Mouse (Mus musculus) bone marrow, adult 2 months (tissue): ENCODE results near the gene Adgrl3. TPM values are rescaled to one million over a fixed set of nuclear protein-coding genes. Genes with fewer than 3 reads are reported as not detected.

Experiments used
- H3K27ac ChIP-seq: fragments of 200-500 bp; 2 replicates; pipeline ENCODE4 v1.5.1; 2012; ENCODE audit warnings: low read depth, mild to moderate bottlenecking, control low read depth, inconsistent platforms, low read length; ENCODE audit not compliant: control insufficient read depth, poor library complexity, insufficient read depth
- H3K4me1 ChIP-seq: fragments of 200-500 bp; 2 replicates; pipeline ENCODE4 v1.6.1; 2011; ENCODE audit warnings: low read length; ENCODE audit not compliant: control insufficient read depth, insufficient read depth
- H3K4me3 ChIP-seq: fragments of 200-500 bp; replicated peaks from 2 replicates; pipeline ENCODE3; 2011; ENCODE audit warnings: mild to moderate bottlenecking, low read depth, low read length, control low read depth; ENCODE audit not compliant: control insufficient read depth
- CTCF ChIP-seq: fragments of 200-500 bp; IDR thresholded peaks from 2 replicates; pipeline ENCODE4 v1.5.1; 2011; ENCODE audit warnings: low read length, control low read depth; ENCODE audit not compliant: control insufficient read depth, insufficient read depth
- POLR2A ChIP-seq: fragments of 200-500 bp; IDR thresholded peaks from 2 replicates; pipeline ENCODE4 v1.6.1; 2011; ENCODE audit warnings: low read depth, mild to moderate bottlenecking, control low read depth, low read length, borderline replicate concordance; ENCODE audit not compliant: control insufficient read depth
- WGBS: fragments of 180-500 bp; shearing (Covaris S2); methylation state at CpG from one replicate; pipeline ENCODE4 v1.1.7; 2018; 5-methylcytosine and 5-hydroxymethylcytosine counted together
- polyA plus RNA-seq: library from polyadenylated mRNA; stranded (reverse); fragments of >200 nt; gene quantifications from 2 replicates; pipeline ENCODE4 v1.2.4, GENCODE M21; 2011; ENCODE audit warnings: low replicate concordance; ENCODE audit not compliant: missing spikeins, insufficient read depth, insufficient read length

The Adgrl3 gene
- polyA plus RNA-seq, 1 experiment: not detected

DNA sequence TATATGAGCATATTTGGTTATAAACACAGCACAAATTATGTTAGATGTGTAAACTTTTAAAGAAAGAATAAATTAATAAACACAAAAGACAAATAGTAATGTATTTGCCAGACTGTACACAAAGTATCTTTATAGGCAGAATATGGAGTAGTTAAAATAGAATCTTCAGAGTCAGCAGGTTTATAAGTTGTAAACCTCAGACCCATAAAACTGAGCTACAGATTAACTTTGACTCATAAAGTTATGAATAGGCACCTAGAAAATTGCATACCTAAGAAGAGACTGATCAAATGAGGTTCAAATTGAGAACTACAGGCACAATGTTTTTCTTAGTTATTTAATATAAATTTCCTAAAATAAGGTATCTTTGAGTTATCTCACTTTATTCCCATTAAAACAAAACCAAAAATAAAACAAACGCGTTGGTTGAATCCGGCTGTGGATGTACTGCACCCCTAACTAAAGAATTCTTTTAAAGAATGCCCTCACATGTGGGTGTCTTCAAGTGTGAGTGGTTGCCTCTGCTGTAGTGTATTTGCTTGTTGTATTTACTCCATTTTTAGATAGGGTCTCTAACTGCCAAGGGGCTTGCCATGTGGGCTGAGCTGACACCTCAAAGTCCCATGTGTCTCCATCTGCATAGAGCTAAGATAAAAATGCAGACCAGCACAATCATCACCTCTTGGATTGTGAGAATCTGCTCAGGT is 297.6 kb downstream of the Adgrl3 start:
- Histone ChIP-seq H3K4me3 (no peak overlapping the region), H3K4me1 (no peaks in the 10 kb centered on the region), H3K27ac (no peak overlapping the region)
- 88% methylated on average over 3 of the region's 3 CpGs for WGBS
- TF ChIP-seq POLR2A: no peak
- TF ChIP-seq CTCF: no peak

DNA sequence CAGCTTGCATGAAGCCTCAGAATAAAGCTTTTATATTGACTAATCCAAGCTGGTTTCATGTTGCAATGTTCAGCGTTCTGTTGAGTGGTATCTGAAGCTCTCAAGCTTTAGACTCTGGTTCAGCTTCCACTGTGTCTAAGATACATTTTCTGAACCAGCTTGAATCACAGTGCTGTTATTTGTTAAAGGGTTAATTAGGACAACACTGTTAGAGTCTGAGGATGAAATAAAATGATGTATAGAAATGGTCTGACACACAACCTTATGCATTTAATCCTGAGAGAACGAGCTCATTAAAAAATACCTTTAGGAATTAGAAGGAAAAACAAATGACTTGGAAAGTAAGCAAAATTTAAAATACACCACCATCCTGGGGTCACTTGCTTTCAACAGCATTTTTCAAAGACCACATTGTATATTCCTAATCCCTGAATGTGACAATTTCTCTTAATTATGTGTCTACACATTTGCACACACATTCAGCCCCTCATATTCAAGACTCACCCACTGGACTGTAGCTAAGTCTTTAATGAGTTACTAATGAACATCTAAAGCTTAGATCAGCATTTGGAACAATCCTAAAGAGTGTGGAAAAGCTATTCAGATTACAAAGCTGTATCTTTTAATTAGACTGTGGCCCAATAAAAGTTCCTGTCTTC is 301.5 kb downstream of the Adgrl3 start:
- TF ChIP-seq POLR2A (no peak), CTCF (no peak)
- no peaks in the 10 kb centered on the region for H3K4me1 ChIP-seq
- no peak overlapping the region for H3K4me3 ChIP-seq
- no peak overlapping the region for H3K27ac ChIP-seq
- 80% methylated on average over 2 of the region's 2 CpGs for WGBS

DNA sequence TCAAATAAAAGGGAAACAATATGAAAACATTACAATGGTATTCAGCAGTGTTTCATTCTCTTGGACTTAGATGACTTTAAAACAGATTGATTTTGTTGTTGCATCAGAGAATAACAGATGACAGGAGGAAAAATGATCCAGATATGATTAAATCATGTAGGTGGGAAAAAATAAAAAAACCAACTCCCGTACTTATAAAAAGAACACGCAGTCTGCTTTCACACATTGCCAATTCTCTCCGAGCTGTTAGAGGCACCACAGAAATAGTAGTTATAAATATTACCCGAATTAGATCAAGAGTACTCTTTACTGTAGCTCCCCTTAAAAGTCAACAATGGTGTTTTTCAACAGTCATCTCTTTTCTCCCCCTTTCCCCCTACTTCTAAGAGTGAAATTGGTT is 302.1 kb downstream of the Adgrl3 start:
- Histone ChIP-seq H3K27ac (no peak overlapping the region), H3K4me3 (no peak overlapping the region), H3K4me1 (no peaks in the 10 kb centered on the region)
- TF ChIP-seq POLR2A (no peak), CTCF (no peak)
- WGBS: 77% methylated on average over 4 of the region's 4 CpGs

DNA sequence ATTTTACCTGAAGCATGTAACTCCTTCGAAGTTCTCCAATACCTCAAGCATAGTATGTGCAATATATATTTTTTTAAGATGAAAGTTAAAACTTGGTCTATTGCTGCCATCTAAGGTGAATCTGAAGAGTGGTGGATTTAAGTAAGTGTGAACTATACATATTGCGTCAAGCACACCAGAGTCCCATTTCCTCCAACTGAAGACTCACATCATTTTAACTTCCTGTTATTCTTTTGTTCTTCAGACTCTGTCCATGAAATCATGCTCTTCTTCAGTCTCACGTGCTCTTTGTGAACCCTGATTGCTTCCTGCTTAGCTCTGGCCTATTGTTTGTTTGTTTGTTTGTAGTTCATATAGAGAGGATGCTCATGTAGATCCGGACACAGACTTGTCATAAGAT is 307.0 kb downstream of the Adgrl3 start:
- TF ChIP-seq CTCF (no peak), POLR2A (no peak)
- no peak overlapping the region for H3K4me3 ChIP-seq
- WGBS: 47% methylated on average over 4 of the region's 4 CpGs
- no peak overlapping the region for H3K27ac ChIP-seq
- no peaks in the 10 kb centered on the region for H3K4me1 ChIP-seq

DNA sequence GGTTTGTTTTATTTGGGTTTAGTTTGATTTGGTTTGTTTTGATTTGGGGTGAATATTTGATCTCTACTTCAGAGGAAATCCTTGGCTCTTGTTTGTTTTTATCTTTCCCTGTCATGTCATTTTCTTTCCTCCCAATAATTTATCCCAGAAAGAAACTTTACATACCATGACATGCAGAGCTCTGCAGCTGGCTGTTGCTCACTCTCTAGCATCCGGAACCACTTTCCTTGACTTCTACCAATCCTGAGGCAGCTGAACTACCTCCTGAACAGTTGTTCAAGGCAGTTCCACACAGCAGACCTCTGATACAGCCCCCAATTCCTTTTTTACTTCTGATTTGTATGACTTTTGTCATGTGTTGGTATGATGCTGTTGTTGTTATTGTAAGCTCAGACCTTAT is 307.5 kb downstream of the Adgrl3 start:
- Histone ChIP-seq H3K27ac (no peak overlapping the region), H3K4me1 (no peaks in the 10 kb centered on the region), H3K4me3 (no peak overlapping the region)
- TF ChIP-seq POLR2A: no peak
- 79% methylated on average over 1 of the region's 1 CpGs for WGBS

DNA sequence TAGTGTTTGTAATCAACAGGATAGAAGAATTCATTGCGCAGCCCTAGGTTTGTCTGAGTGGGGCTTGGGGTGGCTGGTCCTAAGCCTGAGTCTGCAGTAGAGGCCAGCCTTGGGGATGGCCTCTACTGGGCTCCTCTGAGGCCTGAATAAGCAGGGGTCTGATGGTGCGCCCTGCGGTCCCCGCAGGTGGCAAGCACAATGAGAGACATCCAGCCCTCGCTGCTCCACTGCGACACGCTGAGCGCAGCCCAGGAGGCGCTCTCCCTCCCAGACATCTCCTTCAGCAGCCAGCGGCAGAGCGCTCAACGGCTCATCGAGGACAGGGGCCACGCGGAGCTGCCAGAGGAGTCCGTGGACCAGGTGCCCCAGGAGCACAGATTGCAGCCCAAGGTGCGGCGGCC is 309.6 kb downstream of the Adgrl3 start:
- Histone ChIP-seq H3K4me1 (no peaks in the 10 kb centered on the region), H3K27ac (no peak overlapping the region), H3K4me3 (no peak overlapping the region)
- WGBS: 41% methylated on average over 18 of the region's 18 CpGs
- TF ChIP-seq POLR2A: no peak
- TF ChIP-seq CTCF: no peak

DNA sequence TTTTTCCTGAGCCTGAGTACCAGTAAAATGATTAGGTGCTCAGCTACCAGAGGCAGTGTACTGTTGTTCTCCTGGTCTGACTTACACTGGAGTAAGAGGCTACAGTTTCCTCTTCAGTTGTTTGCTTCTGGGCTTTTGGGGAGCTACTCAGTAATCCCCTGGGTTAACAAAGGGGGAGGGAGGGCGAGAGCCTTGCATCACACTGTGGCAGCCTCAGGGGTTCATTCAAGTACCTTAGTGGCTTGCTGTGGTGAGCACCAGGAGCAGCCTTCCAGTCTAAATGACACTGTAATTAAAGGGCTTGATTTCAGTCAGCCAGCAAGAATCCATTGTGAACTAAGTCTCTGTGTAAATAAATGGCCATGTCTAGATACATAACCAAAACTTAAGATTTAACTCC is 324.4 kb downstream of the Adgrl3 start:
- H3K27ac ChIP-seq: no peak overlapping the region
- 64% methylated on average over 1 of the region's 1 CpGs for WGBS
- no peak for TF ChIP-seq POLR2A
- no peak for TF ChIP-seq CTCF

DNA sequence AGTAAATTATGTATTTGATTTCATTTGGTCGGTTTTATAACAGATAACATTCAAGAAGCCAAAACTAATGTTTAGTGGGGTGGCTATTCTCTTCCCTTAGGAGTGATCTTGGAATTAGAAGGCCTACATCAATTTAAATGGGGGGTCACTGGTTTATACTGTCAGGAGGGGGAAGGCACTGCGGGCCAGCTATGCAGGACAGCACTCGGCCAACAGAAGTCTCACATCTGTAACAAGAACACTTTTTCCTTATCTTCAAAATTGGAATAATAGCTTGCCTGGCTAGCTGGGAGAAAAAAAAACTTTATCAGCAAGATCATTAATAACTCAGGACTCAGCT is 325.1 kb downstream of the Adgrl3 start:
- no peaks in the 10 kb centered on the region for H3K4me1 ChIP-seq
- H3K27ac ChIP-seq: no peak overlapping the region
- H3K4me3 ChIP-seq: no peak overlapping the region
- no peak for TF ChIP-seq CTCF
- no peak for TF ChIP-seq POLR2A
- WGBS: 76% methylated on average over 3 of the region's 3 CpGs

More for the DNA sequence above, 324.4 kb downstream of the Adgrl3 start:
- no peaks in the 10 kb centered on the region for H3K4me1 ChIP-seq
- no peak overlapping the region for H3K4me3 ChIP-seq
